Mouse (Mus musculus) G1E (cell line): ENCODE results near the gene Usp36.

Experiments used
- CTCF ChIP-seq: IDR thresholded peaks from 2 replicates; pipeline ENCODE4 v1.5.1; 2012; ENCODE audit warnings: low read depth, low read length, inconsistent platforms, mixed read lengths
- GATA1 ChIP-seq: IDR thresholded peaks from 2 replicates; pipeline ENCODE4 v1.6.1; 2012; ENCODE audit warnings: borderline replicate concordance, low read length, inconsistent platforms, mixed read lengths
- GATA2 ChIP-seq: IDR thresholded peaks from 2 replicates; pipeline ENCODE4 v1.6.1; 2012; ENCODE audit warnings: low read depth, low read length, inconsistent platforms, borderline replicate concordance
- POLR2AphosphoS5 ChIP-seq: IDR thresholded peaks from 2 replicates; pipeline ENCODE4 v1.6.1; 2012; ENCODE audit warnings: low read depth, low read length, inconsistent platforms; ENCODE audit not compliant: insufficient replicate concordance
- TAL1 ChIP-seq: conservative IDR thresholded peaks from 2 replicates; pipeline ENCODE4 v1.6.1; 2012; ENCODE audit warnings: low read depth, low read length, inconsistent platforms, mixed read lengths

GRCm38 (mm10) chr11:118321500-118321899, 31.5 kb upstream of the Usp36 start:
- TF ChIP-seq POLR2AphosphoS5 (no peak), CTCF (no peak), GATA1 (no peak), GATA2 (no peak), TAL1 (no peak)
